ENCODE assay signal across 8 mouse cellular contexts in the genomic region with DNA sequence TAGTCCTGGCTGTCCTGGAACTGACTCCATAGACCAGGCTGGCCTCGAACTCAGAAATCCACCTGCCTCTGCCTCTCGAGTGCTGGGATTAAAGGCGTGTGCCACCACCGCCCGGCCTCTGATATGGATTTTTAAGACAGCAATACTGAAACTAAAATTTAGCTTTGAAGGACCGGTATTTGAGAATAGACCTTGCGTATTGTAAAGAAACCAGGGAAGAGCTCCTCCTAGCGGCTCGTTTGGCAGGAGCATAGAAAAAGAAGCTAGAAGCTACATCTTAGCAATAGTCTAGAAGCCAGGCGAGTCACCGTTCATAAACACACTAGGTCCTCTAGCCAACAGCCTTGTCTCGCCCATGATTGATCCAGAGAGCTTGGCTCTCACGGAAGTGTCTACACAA. TPM values are rescaled to one million over a fixed set of nuclear protein-coding genes. Genes with fewer than 3 reads are reported as not detected.
DNase-seq lines count a peak whose midpoint lies in the region; ATAC-seq lines count a peak whose summit lies in the region.

No protein-coding gene starts in this region.

- H3K9ac ChIP-seq in heart, embryonic 11.5 days (ENCODE audit: low read depth, low read length) = no peak overlapping the region

- H3K27ac ChIP-seq in heart, embryonic 11.5 days (ENCODE audit: low read depth, low read length) = no peak overlapping the region

- H3K4me3 ChIP-seq in heart, embryonic 11.5 days (ENCODE audit: low read depth, low read length) = no peak overlapping the region

- no peaks in the 10 kb centered on the region for H3K9me3 ChIP-seq in heart, embryonic 11.5 days (replicated peaks; ENCODE audit: control insufficient read depth, low read length)

- H3K4me1 ChIP-seq in heart, embryonic 11.5 days (ENCODE audit: control insufficient read depth, insufficient read depth, low read length) = peaks cover 8% of the 10 kb centered on the region; the same call in 1 of the 2 replicates

- WGBS in heart, embryonic 11.5 days (ENCODE audit: insufficient replicate concordance) = 32% methylated on average over 13 of the region's 13 CpGs

- DNase-seq in heart, adult 8-10 months (ENCODE audit: low spot score) = peak; percentile 66
- peak; percentile 32 for DNase-seq in Muller cell, postnatal 12 days (ENCODE audit: inconsistent ontology term)
- peak; percentile 80 to 89 for DNase-seq in cerebellum, postnatal 25 days
- DNase-seq in heart, adult 9 months (ENCODE audit: low spot score in 2 of 2) = peak; percentile 52 to 70
- peak; percentile 72 for DNase-seq in layer of hippocampus, adult 9-11 months
- peak; percentile 88 for DNase-seq in splenic B cell, adult 2 months (ENCODE audit: low read depth, low spot score)

- ATAC-seq in heart, embryonic 11.5 days (replicated peaks; ENCODE audit: insufficient number of reproducible peaks, low FRiP score, low TSS enrichment) = no peak
- ATAC-seq in megakaryocyte, adult 5-6 weeks (ENCODE audit: poor library complexity, severe bottlenecking) = peak; percentile 41

- H3K4me2 ChIP-seq in heart, embryonic 11.5 days = no peak overlapping the region

- no peaks in the 10 kb centered on the region for H3K27me3 ChIP-seq in heart, embryonic 11.5 days (ENCODE audit: control insufficient read depth, insufficient read depth, low read length)
- H3K27me3 ChIP-seq in splenic B cell, adult 2 months (ENCODE audit: control insufficient read depth, insufficient read depth, low read length, poor library complexity, severe bottlenecking) = no peaks in the 10 kb centered on the region

- peaks cover 14% of the 10 kb centered on the region for H3K36me3 ChIP-seq in heart, embryonic 11.5 days (ENCODE audit: control insufficient read depth, insufficient read depth, low read length)
- H3K36me3 ChIP-seq in splenic B cell, adult 2 months (ENCODE audit: control insufficient read depth, insufficient read depth, low read length, poor library complexity, severe bottlenecking) = peaks cover 4% of the 10 kb centered on the region

RNA-seq across cellular contexts. Expression of a gene that starts 12.8 kb away (rescaled TPM):
- total RNA-seq in heart, adult 8-10 months (2022) = under 1 TPM; 0.05 to 0.06 (median 0.06) TPM
- polyA plus RNA-seq in heart, embryonic 11.5 days (2014; fragmentation: Nextera tagmentation; extraction: Ambion mirVana) = 0.58 and 0.77 TPM in 2 replicates
- 0.91 and 1.5 TPM in 2 replicates for total RNA-seq in megakaryocyte, adult 5-6 weeks (2015)
- 0.37 and 0.62 TPM in 2 replicates for total RNA-seq in megakaryocyte, adult 5-6 weeks (2017)

Comparison
In these comparisons a context has a peak if more than half of its experiments do, and no peak if none do; other contexts are left out.
1. DNase-seq: peak in every context shown above with its lines; median percentile 88 in splenic B cell, adult 2 months; 84 in cerebellum, postnatal 25 days; 72 in layer of hippocampus, adult 9-11 months; 66 in heart, adult 8-10 months; 61 in heart, adult 9 months; 32 in Muller cell, postnatal 12 days.